Mouse (Mus musculus): Measurements from ENCODE around the gene Otogl.

Otogl gene

DNA sequence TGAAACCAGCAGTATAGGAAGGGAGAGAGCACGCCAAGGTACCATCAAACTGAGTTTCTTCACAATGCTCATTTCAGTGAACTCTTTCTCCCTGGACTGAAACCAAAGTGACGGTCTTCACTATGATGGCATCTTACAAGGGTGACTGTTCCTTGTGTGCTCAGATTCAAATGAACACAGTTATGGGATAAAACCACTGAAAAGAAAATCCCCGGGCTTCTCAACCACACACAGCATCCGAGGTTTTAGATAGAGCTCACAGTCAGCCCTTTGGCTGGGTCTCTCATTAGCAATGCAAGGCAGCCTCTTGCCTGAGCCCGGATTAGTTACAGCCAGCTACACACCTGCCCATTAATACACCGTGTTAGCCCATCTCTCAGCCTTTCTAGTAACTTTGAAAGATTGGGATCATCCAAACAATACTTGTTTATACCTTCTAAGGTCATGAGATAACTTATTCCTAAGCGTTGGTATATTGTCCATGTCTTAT is at the start of gene Otogl:
Gene Otogl, minus strand, starts transcription at position 51 of the 490 bp plus-strand sequence.
- DNase-seq = no peak

DNA sequence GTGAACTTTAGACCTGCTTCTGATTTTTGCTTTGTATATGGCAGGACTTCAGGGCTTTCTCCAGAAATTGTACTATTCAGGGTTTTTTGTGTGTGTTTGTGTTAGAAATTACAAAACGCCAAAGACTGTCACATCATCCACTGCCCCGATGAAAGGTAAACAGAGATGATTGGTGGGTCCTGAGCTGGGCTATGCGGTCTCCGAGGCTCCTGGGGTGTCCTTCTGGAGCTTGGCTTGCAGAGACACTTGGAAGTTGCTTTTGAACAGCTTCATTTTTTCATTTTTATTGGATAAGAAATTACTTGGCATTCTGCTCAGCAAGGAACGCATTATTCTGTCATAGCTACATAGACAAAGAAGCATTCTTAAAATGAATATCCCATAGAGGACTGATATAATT is 44.7 kb upstream of the Otogl start:
- DNase-seq = no peak

DNA sequence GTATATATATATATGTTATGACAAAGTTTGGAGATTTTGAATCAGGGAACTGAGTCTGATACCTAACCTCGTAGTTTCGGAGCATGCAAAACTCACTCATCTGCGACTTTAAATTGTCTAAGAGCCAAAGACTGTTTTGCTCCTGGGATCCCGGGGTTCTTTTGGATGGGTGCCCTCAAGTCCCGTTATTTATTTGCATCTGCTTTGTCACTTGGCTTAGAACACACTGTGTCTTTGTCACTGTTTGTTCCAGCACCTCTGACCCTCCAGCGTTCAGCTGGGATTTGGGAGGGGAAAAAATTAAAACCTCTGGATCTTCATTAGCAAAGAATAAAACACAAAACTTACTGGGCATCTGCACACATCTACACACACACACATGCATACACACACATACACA is 42.5 kb upstream of the Otogl start:
- no peak for DNase-seq

DNA sequence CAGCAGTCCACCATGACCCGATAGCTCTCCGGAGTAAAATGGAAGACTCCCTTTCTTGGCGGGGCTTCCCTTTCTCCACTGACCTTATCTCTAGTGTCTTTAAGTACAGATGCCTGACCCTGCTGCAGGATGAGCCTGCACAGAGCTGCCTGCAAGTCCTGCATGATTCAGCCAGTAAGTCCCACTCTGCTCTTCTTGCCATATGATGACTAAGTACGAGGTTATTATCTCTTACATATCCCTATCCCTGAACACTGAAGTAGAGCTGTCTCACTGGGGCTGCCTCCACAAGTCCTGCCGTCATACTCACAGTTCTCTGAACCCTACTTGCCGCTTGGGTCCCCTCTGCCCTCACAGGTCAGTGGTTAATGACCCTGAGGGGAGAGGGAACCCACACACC is 39.7 kb upstream of the Otogl start:
- DNase-seq = no peak

DNA sequence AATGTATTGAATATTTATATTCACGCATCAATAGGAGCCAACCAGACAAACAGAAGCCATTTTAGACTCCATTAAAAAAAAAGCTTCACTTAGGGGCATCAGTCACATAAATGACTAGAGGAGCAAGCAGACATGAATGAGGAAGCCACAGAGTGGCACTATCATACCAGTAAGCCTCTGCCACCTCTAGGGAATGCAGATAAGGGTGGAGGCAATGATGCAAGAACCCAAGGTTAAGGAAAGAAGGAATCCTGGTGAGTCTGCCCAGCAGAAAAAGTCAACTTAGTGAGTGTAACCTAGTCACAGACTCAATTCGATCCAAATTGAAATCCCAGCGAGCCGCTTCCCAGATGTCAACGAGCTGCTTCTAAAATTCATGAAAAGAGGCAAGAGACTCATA is 38.0 kb upstream of the Otogl start:
- DNase-seq = no peak

DNA sequence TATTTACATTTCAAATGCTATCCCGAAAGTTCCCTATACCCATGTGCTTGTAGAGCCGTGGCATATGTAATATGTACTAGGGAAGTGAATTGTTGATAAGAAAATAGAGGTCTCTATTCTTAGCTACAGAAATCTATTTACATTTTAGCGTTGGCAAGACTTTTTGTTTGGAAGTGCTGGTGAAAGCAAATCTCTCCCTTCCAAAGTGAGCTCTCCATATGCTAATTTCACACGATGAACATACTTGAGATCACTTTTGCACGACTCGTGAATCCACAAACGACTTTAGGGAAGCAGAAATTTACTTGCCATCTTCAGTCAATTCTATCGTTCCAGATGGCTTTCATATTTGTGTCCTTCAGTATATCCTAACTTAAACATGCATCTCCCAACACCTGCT is 36.7 kb upstream of the Otogl start:
- no peak for DNase-seq

DNA sequence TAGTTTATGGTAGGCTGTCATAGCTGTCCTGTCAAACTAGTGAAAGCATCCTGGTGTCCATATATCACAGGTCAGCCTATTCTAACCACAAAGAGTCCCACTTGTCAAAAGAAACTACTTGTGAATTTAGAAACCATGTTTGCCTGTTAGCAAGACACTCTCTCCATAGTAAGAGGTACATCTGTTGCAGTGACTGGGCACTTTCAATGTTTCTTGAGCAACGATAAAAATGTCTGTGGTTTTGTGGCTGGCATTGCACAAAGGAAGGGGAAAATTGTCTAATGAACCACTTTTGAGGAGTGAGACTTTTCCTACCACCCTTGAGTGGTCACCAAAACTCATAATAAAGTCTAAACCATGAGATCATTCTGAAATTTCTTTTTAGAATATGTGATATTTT is 36.1 kb upstream of the Otogl start:
- no peak for DNase-seq

DNA sequence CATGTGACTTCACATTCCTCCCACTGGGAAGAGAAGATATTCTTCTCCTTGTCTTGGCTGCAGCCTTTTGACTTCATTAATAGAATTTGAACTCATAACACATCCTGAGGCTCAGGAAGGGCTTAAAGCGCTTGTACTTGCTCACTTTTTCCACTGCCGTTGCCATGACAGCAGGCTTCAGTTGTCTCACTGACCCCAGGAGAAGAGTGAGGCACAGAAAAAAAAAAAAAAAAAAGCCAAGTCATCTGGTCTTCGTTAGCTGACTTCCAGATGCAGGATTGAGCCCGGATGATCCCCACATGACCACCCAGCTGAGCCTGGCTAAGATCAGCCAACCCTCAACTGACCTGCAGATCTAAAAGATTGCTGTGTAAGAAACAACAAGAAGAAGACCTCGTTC is 34.4 kb upstream of the Otogl start:
- no peak for DNase-seq

DNA sequence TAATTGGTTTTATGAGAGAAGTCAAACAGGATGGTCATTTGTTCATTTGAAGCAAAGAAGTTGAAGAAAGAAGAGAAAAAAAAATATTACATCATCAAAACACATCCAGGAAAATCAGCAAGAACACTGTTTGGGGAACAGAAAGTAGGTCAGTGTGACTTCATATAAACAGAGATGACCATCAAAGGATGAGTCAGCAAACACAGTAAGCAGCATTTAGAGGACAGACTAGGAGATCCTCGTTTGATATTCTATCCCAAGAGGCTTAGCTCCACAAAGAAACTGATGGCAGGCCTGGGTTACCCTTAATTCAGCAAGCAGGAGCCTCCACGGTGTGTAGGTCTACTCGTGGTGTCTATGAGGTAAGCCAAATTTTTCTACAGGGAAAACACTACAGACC is 31.9 kb upstream of the Otogl start:
- DNase-seq = no peak

DNA sequence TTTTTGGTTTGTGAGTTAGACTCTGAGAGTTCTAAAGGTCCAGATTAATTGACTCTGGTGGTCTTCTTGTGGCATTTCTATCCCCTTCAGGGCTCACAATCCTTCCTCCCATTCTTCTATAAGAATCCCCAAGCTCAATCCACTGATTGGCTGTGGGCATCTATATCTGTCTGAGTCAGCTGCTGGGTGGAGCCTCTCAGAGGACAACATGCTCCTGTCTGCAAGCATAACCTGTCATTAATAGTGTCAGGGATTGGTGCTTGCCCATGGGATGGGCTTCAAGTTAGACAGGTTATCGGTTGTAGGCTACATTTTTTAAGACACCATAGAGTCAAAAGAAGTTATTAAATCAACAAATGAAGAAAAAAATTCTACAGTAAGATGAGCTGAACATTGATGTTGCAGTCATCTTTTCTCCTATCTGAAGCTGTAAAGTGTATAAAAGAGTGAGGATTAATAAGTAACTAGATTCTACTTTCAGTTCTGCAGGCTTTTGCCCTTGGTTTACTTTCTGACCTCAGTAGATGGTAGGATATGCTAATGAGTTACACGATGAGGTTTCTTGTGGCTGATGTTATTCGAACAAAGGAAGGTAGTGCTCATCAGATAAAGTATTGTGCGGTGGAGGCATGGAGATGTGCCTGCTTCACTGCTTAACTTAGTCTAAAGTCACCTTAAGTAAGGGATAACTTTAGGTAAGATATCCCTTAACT is 29.4 kb upstream of the Otogl start:
- no peak for DNase-seq

DNA sequence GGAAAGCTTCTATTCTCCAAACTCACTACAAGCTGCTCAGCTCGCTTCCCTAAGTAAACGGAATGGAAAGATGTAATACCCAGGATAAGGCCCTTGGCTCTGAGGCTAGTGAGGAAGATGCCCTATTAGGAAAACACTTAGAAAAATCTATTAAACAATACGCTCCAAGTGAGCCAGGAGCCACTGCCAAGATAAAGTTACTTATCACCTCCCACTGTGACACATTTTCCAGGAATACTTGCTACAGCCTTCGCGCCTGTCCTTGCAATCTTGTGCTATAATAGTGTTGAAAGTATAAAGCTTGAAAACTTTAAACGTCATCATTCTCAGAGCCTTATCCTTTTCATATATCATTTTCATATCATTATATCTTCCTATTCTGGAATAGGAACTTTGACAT is 28.4 kb upstream of the Otogl start:
- no peak for DNase-seq

DNA sequence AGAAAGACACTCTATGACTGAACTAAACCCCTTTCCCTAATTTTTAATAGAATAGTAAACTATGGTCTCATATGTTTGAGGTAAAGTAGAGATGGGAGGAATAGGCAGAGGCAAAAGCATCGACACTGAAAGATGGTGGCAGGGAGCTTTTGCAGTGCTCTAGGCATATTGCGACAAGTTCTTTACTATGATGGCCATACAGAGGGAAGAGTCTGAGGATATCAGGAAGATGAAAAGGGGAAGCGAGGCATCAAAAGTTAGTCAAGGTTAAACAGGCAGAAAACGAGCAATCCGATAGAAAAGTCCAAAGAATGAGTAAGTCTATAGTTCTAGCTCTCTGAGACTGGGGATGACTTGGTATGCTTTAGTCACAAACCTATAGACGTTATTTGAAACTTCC is 27.9 kb upstream of the Otogl start:
- no peak for DNase-seq

DNA sequence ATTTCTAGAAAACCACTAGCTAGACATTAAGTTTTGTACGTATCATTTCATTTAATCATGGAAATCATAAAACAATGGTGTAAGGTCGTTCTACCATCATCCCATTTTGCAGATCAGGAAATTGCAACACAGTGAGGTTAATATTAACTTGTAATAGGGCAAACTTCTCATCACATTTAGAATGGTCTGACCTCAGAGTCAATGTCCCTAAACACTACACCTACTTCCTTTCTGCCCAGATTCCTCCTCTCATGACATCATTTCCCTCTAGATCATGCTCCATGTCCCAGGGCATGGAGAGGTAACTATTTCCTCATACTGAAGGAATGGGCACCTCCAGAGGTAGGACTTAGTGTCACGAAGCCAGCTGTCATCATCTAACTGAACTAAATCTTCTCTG is 22.1 kb upstream of the Otogl start:
- no peak for DNase-seq

DNA sequence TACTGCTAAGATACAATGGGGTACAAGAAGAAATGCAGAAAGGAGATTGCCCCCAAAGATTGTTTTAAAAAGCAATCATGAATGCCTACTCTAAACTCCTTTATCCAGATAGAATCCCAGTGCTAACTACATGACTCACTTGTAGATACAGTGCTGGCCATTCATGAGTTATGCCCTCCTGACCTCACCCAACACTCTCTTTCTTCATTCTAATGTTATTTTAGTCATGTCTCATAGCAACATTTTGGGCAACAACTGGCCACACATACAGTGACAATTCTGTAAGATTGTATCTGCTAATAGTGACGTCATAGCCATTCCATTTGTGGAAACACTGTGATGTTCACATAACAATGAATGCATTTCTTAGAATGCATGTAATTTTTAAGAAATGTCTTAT is 21.6 kb upstream of the Otogl start:
- no peak for DNase-seq

DNA sequence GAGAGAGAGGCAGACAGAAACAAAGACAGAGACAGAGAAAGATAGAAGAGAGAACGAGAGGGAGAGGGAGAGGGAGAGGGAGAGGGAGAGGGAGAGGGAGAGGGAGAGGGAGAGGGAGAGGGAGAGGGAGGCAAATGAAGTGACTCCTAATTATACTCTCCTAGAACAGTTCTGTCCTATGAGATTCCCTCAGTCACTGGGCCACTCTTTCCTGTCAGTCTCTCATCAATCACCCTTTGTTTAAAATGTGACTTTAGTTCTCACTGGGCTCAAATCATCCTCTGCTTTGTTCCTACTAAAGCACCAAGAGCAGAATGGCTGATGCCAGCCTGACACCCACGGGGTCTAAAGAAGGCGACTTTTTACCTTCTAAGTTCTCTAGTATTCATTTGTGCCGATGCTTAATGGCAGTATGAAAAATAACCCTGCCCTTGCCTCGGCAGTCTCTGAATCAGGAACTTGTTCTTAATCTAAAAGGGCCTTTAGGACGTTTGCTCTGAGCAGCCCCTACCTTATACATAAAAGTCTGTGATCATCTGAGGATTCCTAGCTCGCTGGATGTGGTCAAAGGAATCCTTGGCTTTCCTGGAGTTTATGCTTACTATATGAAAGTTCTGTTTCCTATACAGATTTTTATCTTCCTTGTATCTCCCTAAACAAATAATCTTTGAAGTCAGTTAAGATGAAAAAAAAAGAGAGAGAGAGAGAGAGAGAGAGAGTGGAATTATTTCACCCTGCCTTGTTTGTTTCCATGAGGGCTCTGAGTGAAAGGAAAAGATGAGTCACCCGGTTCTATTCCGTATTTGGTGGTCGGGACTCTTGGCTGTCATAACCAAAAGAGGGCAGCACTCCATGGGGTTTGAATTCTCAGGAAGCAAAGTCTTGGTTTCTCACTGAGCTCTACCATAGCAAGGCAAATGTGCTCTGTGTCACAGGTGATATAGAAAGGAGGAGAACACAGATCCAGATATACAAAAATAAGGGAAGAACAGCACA is 20.2 kb upstream of the Otogl start:
- peak; percentile 22 for DNase-seq

DNA sequence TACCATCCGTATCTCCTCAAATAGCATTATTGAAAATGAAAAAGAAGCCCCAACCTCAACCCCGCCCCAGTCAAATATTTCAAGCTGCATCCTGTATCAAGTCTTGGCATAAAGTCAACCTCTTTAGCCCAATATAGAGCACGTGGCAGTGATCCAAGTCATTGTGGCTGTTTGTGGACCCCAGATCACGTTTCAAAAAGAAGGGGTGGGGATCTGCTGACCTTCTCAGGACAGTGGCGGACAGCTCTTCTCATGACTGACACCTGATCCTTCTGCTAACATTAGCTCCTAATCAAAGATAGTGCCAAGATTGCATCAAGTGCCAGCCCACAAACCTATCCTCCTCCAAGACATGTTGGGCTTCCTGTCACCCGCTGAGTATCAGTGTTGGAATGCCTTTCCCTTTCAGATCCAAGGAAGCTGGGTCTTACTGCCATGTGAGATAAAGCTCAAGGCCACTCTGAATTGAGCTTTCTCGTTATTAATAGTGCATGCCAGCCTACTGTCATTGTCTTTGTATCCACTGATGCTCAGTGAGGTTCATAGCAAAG is 18.6 kb upstream of the Otogl start:
- no peak for DNase-seq

DNA sequence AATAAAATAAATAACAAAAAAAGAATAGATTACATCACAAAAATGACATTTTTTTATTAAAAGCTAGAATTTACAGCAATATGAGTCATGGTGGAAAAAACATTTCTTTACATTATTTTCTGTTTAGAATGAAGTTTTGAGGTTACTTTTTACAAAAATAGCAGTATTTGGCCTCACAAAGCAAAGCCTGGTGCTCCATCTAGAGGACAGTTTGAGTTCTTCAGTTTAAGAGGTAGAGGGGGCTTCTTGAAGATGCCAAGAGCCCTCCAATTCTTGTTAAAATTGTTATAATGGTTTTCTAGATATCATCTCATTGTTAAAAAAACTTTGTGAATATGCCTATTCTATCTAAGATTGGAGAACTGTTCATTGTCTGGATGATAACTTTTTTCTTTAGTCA is 13.4 kb upstream of the Otogl start:
- DNase-seq = no peak

DNA sequence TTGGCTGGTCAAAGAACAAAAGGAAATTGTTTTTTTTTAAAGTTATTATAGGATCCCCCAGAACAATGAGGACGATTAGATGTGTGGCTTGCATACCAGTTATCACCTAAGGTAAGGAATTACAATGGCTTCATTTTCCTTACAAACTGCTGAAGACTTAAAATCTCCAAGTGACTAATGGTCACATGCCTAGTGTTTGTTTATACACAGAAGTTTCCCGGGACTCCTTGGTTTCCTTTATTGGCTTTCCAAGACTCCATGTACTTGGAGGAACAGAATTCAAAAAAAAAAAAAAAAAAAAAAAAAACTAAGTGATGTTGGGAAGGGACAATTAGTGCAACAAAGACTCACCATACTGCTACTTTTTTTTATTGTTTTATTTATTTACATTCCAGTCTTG is 11.9 kb upstream of the Otogl start:
- no peak for DNase-seq

DNA sequence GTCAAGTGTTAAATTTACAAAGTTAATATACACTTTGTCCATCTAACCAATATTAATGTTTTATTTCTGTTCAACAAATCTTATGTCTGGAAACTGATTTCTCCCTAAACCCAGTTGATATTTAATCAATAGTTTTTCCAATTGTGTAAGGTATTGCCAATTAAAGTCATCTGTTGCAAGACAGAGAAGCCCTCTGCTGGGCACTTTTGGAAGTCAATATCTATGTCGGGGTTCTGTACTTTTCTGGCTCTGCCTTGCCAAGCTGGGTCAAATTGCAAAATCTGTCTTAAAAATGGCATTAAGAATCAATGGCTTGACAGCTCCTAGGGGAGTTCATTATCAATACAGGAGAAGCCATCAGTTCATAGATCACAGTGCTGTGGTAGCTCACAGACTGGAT is 10.8 kb upstream of the Otogl start:
- DNase-seq = peak; percentile 34

DNA sequence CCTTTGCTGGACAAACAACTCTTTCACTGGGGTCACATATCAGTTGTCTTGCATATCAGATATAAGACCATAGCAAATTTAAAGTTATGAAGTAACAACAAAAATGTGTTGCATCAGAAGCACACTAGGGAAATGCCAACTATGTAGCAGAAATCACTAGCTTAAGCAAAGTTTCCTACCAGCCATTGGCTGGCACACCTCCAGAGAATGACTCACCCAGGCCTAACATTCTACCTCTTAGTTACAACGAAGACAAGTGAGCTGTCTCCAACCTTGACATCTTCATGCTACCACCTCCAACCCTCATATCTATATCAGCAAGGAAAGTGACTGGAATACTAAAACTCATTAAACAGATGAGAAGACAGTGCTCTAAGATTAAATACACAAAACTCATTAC is 9.6 kb upstream of the Otogl start:
- no peak for DNase-seq

DNA sequence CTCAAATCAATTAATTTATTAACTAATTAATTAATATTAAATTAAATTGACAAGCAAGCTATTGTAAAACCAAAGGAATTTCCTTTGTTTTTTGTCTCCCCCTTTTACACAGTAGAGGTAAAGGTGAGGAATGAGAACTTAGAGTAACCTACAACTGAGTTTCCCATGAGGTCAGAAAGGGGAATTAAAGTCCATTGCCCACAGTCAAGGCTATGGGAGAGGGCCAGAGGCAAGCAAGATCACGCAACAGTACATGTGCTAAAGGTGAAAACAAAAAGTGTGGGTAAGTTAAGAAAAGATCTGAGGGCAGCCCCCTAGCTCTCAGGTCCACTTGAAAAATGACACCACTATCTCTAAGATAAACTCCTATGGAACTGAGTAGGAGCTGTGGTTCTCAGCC is 9.2 kb upstream of the Otogl start:
- DNase-seq = no peak

DNA sequence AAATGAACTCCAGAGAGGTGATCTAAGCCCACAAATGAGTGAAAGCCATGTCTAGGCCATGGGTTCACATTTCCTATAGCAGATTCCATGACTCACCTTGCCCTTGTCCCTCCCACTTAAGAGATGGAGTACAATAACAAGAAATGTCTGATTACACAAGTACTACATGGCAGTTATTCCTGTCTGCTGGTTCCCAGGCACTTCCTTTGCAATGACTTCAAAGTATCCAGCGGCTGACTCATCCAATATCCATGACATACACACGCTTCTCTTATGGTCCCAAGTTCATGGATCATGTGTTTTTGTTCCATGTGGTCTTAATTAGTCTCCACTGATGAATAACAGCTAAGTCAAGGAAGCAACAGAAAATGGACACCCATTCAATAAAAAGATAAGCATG is 1.1 kb upstream of the Otogl start:
- no peak for DNase-seq

DNA sequence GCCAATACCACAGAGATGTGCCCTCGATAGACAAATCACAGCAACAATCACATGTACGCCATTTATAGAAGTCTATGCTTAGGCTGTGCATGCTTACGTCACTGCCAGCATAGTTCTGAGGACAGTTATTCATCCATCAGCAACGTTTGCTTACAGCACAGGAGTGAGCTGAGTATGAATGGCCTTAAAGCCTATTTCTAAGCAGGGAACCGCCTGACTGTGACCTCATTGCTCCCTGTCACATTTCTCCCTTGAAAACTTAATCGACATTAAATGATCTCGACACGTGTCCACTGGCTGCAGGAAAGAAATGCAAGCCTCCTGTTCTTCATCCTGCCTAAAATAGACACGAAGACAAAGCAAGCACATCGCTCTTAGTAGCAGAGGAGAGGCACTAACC is 5.5 kb downstream of the Otogl start:
- no peak for DNase-seq
